Mouse (Mus musculus) ES-E14 (cell line): Measurements from ENCODE around the gene Mllt10. TPM values are rescaled to one million over a fixed set of nuclear protein-coding genes. Genes with fewer than 3 reads are reported as not detected.

Experiments used
- DNase-seq: peaks from one replicate; pipeline ENCODE4 v3.0.0-alpha.2; 2013; ENCODE audit warnings: low read depth, low spot score
- H3K27ac ChIP-seq: 2 replicates; pipeline ENCODE4 v1.5.1; 2012; ENCODE audit warnings: low read depth, mild to moderate bottlenecking, low read length, moderate library complexity, mixed read lengths; ENCODE audit not compliant: poor library complexity, insufficient read depth, severe bottlenecking
- H3K36me3 ChIP-seq: 2 replicates; pipeline ENCODE4 v1.6.1; 2012; ENCODE audit warnings: mild to moderate bottlenecking, low read length, moderate library complexity, mixed read lengths; ENCODE audit not compliant: control insufficient read depth, poor library complexity, insufficient read depth, severe bottlenecking
- H3K4me1 ChIP-seq, 2 experiments: fragments of 150-350 bp in 1 of 2; sonication (generic) in 1 of 2; 2 replicates each; pipeline ENCODE4 v1.6.1; 2012; ENCODE audit warnings: low read length in 2 of 2, mild to moderate bottlenecking in 1 of 2, mixed read lengths in 1 of 2; ENCODE audit not compliant: control insufficient read depth in 2 of 2, insufficient read depth in 2 of 2, poor library complexity in 1 of 2
- H3K4me3 ChIP-seq, 2 experiments: fragments of 150-350 bp in 1 of 2; sonication (generic) in 1 of 2; 2 replicates each; pipeline ENCODE4 v1.5.1; 2012; ENCODE audit warnings: low read length in 2 of 2, low read depth in 1 of 2, mild to moderate bottlenecking in 1 of 2, mixed read lengths in 1 of 2; ENCODE audit not compliant: insufficient read depth in 1 of 2, poor library complexity in 1 of 2, severe bottlenecking in 1 of 2
- H3K9ac ChIP-seq: 2 replicates; pipeline ENCODE4 v1.6.1; 2012; ENCODE audit warnings: low read depth, mild to moderate bottlenecking, low read length, mixed read lengths; ENCODE audit not compliant: poor library complexity, insufficient read depth, severe bottlenecking
- H3K9me3 ChIP-seq: fragments of 150-350 bp; sonication (generic); 2 replicates; pipeline ENCODE4 v1.6.1; 2012; ENCODE audit warnings: low read depth, mild to moderate bottlenecking, low read length; ENCODE audit not compliant: control insufficient read depth, insufficient read depth
- CHD2 ChIP-seq: IDR thresholded peaks from 2 replicates; pipeline ENCODE4 v1.6.1; 2014; ENCODE audit warnings: mild to moderate bottlenecking, low read depth, low read length, inconsistent platforms
- HCFC1 ChIP-seq: IDR thresholded peaks from 2 replicates; pipeline ENCODE4 v1.6.1; 2012; ENCODE audit warnings: low read length, inconsistent platforms, borderline replicate concordance; ENCODE audit not compliant: insufficient read depth
- MAFK ChIP-seq: IDR thresholded peaks from 2 replicates; pipeline ENCODE4 v1.6.1; 2014; ENCODE audit warnings: mild to moderate bottlenecking, low read depth, low read length, inconsistent platforms; ENCODE audit not compliant: insufficient read depth
- ZC3H11A ChIP-seq: IDR thresholded peaks from 2 replicates; pipeline ENCODE4 v1.6.1; 2012; ENCODE audit warnings: low read depth, mild to moderate bottlenecking, inconsistent platforms, low read length, borderline replicate concordance
- ZNF384 ChIP-seq: IDR thresholded peaks from 2 replicates; pipeline ENCODE4 v1.6.1; 2012; ENCODE audit warnings: low read depth, low read length, inconsistent platforms
- in situ Hi-C, 2 experiments: fragments of 600-800 bp; cut with MboI; formaldehyde crosslinking; loops; one replicate each; pipeline ENCODE4 v1.15.1; 2025; ENCODE audit warnings: low sequenced_read_pairs in 2 of 2, inconsistent platforms in 1 of 2; ENCODE audit not compliant: unreplicated experiment in 2 of 2
- total RNA-seq: library from RNA; depleted of rRNA; stranded (reverse); fragments of 300-350 nt; gene quantifications from 2 replicates; pipeline ENCODE4 v1.2.3, GENCODE M21; 2012

Gene Mllt10
- total RNA-seq, 1 experiment: 40.7 TPM

DNA sequence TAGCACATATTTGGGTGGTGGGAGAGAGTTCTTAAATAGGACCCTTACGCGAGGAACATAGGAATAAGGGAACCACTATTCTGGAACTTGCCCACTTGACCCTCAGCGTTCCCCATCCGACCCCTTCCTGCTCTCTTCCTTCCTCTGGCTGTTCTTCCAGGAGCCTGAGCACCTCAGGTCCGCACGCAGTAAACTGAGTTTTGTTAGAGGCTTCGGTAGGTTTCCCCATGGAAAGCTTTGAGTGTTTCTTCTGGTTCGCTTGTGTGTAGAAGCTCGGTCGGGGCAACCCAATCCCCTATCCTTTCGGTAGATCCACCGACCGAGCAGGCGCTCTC is 29.3 kb upstream of the Mllt10 start:
- TF ChIP-seq MAFK (no peak), ZC3H11A (no peak), HCFC1 (no peak), CHD2 (no peak), ZNF384 (no peak)
- DNase-seq: no peak
- H3K4me3 ChIP-seq: peak overlapping the region; percentile 48 to 67
- H3K9me3 ChIP-seq: no peaks in the 10 kb centered on the region
- no peaks in the 10 kb centered on the region for H3K36me3 ChIP-seq
- in situ Hi-C loops: loop anchor here in 1 of 2 experiments (25.0 kb wide), 1 partner anchor 1412 kb away; the partner anchor contains the start of gene Ptf1a
- H3K4me1 ChIP-seq: peaks cover 0 to 3% of the 10 kb centered on the region in 2 experiments; a peak in 2 of 4 replicates
- H3K9ac ChIP-seq: peak overlapping the region; percentile 68; the same call in 1 of the 2 replicates
- peak overlapping the region; percentile 78; the same call in 1 of the 2 replicates for H3K27ac ChIP-seq

DNA sequence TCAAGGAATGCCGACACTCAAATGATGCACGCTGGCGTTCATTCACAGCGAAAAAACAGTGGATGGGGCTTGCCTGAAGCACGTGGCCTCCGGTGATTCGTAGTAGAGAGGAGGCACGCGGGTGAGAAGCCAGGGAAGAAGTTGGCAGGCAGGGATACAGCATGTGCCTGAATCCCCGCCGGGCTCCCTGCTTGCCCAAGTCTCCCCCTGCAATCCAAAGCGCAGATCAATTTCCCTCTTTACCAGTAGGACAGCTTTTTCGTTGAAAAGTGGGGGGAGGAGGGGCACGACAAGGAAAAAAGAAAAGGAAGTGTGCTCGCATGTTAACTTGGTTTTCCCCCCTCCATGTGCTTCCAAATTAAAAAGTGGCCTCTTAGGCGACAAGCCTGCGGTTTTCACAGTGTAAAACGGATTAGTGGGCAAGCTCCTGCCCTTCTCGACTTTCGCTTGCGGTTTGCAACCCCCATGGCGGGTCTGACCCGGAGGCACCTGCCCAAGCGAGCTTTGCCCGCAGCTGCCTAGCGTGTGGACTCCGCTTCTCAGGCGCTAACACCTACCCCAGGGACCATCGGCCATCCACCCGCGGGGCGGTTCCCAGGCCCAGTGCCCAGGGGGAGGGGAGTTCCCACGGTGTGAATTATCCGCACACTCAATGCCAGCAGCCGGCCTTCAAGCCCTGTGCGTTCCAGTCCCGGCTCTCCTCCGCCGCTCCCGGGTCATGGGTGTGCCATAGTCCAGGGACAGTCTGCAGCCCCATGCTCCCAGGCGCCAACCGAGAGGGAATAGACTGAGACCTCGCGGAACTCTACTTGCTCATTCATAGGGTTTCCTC is 28.7 kb upstream of the Mllt10 start:
- in situ Hi-C loops: loop anchor here in 1 of 2 experiments (25.0 kb wide), 1 partner anchor 1411 kb away; the partner anchor contains the start of gene Ptf1a
- peaks cover 0 to 3% of the 10 kb centered on the region in 2 experiments; a peak in 2 of 4 replicates for H3K4me1 ChIP-seq
- peak overlapping the region; percentile 78; the same call in 1 of the 2 replicates for H3K27ac ChIP-seq

DNA sequence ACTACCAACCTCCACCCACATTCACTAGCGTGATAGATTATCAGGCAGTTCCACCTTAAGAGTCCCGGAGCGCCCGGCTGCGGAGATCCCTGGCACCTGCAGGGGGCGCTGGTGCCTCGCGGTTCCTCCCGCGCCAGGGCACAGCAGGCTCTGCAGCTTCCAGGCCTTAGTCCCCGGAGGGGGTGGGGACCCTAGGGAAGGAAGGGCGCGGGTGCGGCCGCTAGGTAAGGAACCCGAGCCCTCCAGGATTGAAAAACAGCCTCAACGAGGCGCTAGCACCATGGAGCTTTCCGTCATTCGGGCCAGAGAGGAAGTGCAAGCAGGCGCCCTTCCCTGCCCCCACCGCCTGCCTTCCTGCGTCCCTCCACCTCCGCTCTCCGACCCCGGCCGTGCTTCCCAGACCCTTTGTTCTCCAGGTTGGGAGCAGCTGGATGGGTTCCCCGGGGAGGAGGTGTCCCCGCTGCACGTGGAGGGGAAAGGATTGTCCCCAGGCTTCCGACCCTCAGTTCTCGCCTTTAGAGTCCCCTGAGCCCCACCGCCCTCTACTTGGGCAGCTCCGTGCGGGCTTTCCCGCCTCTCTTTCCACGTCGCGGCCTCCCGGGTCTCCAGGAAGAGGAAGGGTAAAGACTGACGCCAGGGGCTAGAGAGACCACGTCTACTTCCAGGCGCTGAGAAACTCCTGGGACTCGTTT is 27.4 kb upstream of the Mllt10 start:
- in situ Hi-C loops: loop anchor here in 1 of 2 experiments (25.0 kb wide), 1 partner anchor 1410 kb away; the partner anchor contains the start of gene Ptf1a
- peak overlapping the region; percentile 82 for H3K9ac ChIP-seq

More for the DNA sequence above, 28.7 kb upstream of the Mllt10 start:
- H3K9ac ChIP-seq: peak overlapping the region; percentile 68
- H3K4me3 ChIP-seq: peak overlapping the region; percentile 48 to 67
- no peaks in the 10 kb centered on the region for H3K9me3 ChIP-seq
- H3K36me3 ChIP-seq: no peaks in the 10 kb centered on the region
- peak; percentile 34 for DNase-seq
- TF ChIP-seq MAFK: no peak
- TF ChIP-seq CHD2: no peak
- no peak for TF ChIP-seq HCFC1
- TF ChIP-seq ZNF384: no peak
- TF ChIP-seq ZC3H11A: no peak

DNA sequence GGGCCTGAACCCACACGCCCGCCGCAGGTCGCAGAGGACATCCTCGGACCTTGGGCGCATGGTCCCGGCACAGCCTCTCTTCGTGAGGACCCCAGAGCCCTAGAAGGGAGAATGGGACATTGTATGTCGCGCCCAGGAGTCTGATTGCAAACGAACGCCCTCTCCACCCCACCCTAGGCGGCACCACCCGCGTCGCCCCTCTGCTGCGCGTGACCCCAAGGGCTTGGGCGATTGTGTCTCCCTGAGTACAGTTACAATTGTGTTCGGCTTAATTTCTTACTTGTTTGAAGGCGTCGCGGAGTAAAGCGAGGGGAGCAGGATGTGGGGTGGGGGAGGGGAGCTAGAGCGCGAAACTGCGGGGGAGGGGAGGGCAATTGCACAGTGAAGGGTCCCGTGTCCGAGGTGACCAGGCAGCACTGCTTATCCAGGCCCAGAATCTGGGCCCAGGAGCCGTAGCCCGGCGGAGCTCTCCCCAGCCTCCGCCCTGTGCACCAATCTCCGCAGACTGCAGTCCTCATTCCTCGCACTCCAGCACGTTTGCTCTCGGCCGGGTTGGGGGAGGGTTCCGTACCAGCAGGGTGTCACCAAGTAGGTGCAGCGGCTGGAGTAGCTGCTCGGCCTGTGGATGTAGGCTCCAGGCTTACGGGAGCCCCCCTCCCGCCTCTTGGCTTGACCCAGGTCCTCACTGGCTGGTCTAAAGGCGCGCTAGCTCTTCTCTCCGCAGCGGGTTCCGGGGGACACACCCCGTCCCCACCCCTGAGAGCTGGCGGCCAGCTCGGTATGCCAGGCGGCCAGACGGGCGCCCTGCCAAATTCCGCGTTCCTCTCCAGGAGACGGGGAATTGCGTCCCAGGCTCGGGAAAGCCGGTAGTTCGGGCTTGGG is 26.7 kb upstream of the Mllt10 start:
- H3K36me3 ChIP-seq: no peaks in the 10 kb centered on the region
- H3K9ac ChIP-seq: peak overlapping the region; percentile 82
- in situ Hi-C loops: loop anchor here in 1 of 2 experiments (25.0 kb wide), 1 partner anchor 1409 kb away; the partner anchor contains the start of gene Ptf1a
- no peaks in the 10 kb centered on the region for H3K9me3 ChIP-seq
- peak overlapping the region; percentile 63 to 76 for H3K4me3 ChIP-seq
- peaks cover 3 to 7% of the 10 kb centered on the region in 2 experiments for H3K4me1 ChIP-seq
- peak; percentile 60 for DNase-seq
- H3K27ac ChIP-seq: peak overlapping the region; percentile 78
- no peak for TF ChIP-seq ZNF384
- no peak for TF ChIP-seq ZC3H11A
- no peak for TF ChIP-seq MAFK
- peak; percentile 29; the same call in 1 of the 2 replicates for TF ChIP-seq HCFC1
- no peak for TF ChIP-seq CHD2

More for the DNA sequence above, 27.4 kb upstream of the Mllt10 start:
- peak overlapping the region; percentile 78 for H3K27ac ChIP-seq
- TF ChIP-seq HCFC1 (peak; percentile 67), CHD2 (no peak), ZNF384 (no peak), MAFK (no peak), ZC3H11A (peak; percentile 92)
- peak overlapping the region; percentile 63 to 76 for H3K4me3 ChIP-seq
- DNase-seq: peak; percentile 96
- H3K4me1 ChIP-seq: peaks cover 2 to 3% of the 10 kb centered on the region in 2 experiments
- no peaks in the 10 kb centered on the region for H3K9me3 ChIP-seq
- H3K36me3 ChIP-seq: no peaks in the 10 kb centered on the region
